Comparison of ENCODE assay signal across 8 mouse cellular contexts in genomic region chr8:22166080-22166603, GRCm38 (mm10). TPM values are rescaled to one million over a fixed set of nuclear protein-coding genes. Genes with fewer than 3 reads are reported as not detected.
DNase-seq lines count a peak whose midpoint lies in the region; ATAC-seq lines count a peak whose summit lies in the region.

Gene Nek3, minus strand, starts transcription at chr8:22166435.

- H3K4me3 ChIP-seq in intestine, embryonic 14.5 days (ENCODE audit: low read depth, low read length), result peak within 1 kb of the TSS; percentile 57

- H3K27ac ChIP-seq in intestine, embryonic 14.5 days (ENCODE audit: low read depth), result peak within 1 kb of the TSS; percentile 64

- no peaks in the 10 kb centered on the region for H3K9me3 ChIP-seq in intestine, embryonic 14.5 days (ENCODE audit: control insufficient read depth, low read length)

- H3K4me2 ChIP-seq in intestine, embryonic 14.5 days (ENCODE audit: low read length), result peak within 1 kb of the TSS; percentile 55

- peak within 1 kb of the TSS; percentile 42 for H3K9ac ChIP-seq in intestine, embryonic 14.5 days (ENCODE audit: low read length)

- peak; percentile 92 for DNase-seq in adipocyte (ENCODE audit: low spot score)
- DNase-seq in embryo, embryonic 10 days (ENCODE audit: low spot score), result peak; percentile 92
- peak; percentile 91 for DNase-seq in gastrocnemius, postnatal 14 days
- peak; percentile 92 for DNase-seq in intestine, embryonic 14.5 days (ENCODE audit: low spot score)
- peak; percentile 78 to 86 for DNase-seq in left cerebral cortex, postnatal 14 days (ENCODE audit: low spot score in 2 of 2)
- DNase-seq in mesoderm, embryonic 11.5 days (ENCODE audit: low read depth, low spot score), result peak; percentile 95
- DNase-seq in right cerebral cortex, postnatal 36 days (ENCODE audit: low spot score in 2 of 2), result peak; percentile 64 to 65
- DNase-seq in yolk sac, embryonic 10.5 days (ENCODE audit: low spot score), result peak; percentile 94

- 0% methylated on average over 38 of the region's 43 CpGs for WGBS in intestine, embryonic 14.5 days

- H3K4me1 ChIP-seq in intestine, embryonic 14.5 days (replicated peaks; ENCODE audit: control insufficient read depth, insufficient read depth, low read length), result 0 out of 2 replicates have a peak, but pooled peaks cover 5% of the 10 kb centered on the region

- H3K36me3 ChIP-seq in intestine, embryonic 14.5 days (ENCODE audit: control insufficient read depth, insufficient read depth, low read length), result peaks cover 38% of the 10 kb centered on the region

- intact Hi-C loops in gastrocnemius, postnatal 14 days (cut with DNase I; ENCODE audit: low total_unique reads), result no loop called here
- intact Hi-C loops in left cerebral cortex, postnatal 14 days (cut with DNase I), result loop anchor here (5.0 kb wide), 2 partner anchors 104 to 174 kb away; partner anchors contain the start of genes Alg11 and Atp7b

- ATAC-seq in intestine, embryonic 14.5 days (replicated peaks; ENCODE audit: low FRiP score, low TSS enrichment, low read depth), result peak; percentile 98

- H3K27me3 ChIP-seq in intestine, embryonic 14.5 days (replicated peaks; ENCODE audit: control insufficient read depth, insufficient read depth, low read length), result no peaks in the 10 kb centered on the region

RNA-seq across cellular contexts. Expression of gene Nek3, which starts in this region (rescaled TPM):
- total RNA-seq in gastrocnemius, postnatal 14 days (2021), result 1 to 10 TPM; 2.5 to 3.6 TPM
- polyA plus RNA-seq in intestine, embryonic 14.5 days (2014; fragmentation: Nextera tagmentation; extraction: Ambion mirVana), result 4.4 and 5.6 TPM in 2 replicates
- 1 to 10 TPM; 1.6 to 2.0 TPM for total RNA-seq in left cerebral cortex, postnatal 14 days (2021)

Comparison
In these comparisons a context has a peak if more than half of its experiments do, and no peak if none do; other contexts are left out.
1. Peak in every context shown above with its lines: DNase-seq, ATAC-seq, H3K4me3 ChIP-seq and H3K27ac ChIP-seq.